Comparison of ENCODE assay signal across 9 mouse cellular contexts in genomic region chr9:47856311-47856710, GRCm38 (mm10).
DNase-seq lines count a peak whose midpoint lies in the region; ATAC-seq and TF ChIP-seq lines count a peak whose summit lies in the region.
"Had no signal": no experiment of that assay in that cellular context is flagged by ENCODE, and none has a peak within 500 bp of the region (broad histone marks: within the 10 kb centered on the region; RNA-seq: fewer than 3 reads in every experiment).

No protein-coding gene starts in this region.

- peak; percentile 60; the same call in 1 of the 2 replicates for ATAC-seq in kidney, embryonic 14.5 days (ENCODE audit: low FRiP score, low TSS enrichment)

- DNase-seq in adrenal gland, postnatal 14 days = peak; percentile 34
- no peak for DNase-seq in adrenal gland, postnatal 25 days
- peak in 1 of 2 experiments; percentile 25 for DNase-seq in layer of hippocampus, adult 2 months (ENCODE audit: low spot score in 2 of 2)
- DNase-seq in layer of hippocampus, postnatal 36 days = no peak
- DNase-seq in CH12.LX (ENCODE audit: extremely low read depth) = peak; percentile 18
- no peak for DNase-seq in ovary, adult 18-20 months (ENCODE audit: low spot score)
- no peak for DNase-seq in urinary bladder, postnatal 36 days (ENCODE audit: low spot score in 2 of 2)

- no peaks in the 10 kb centered on the region for H3K27me3 ChIP-seq in CH12.LX (replicated peaks)
- no peaks in the 10 kb centered on the region for H3K27me3 ChIP-seq in kidney, embryonic 14.5 days (ENCODE audit: control insufficient read depth, insufficient read depth, low read length)
- H3K27me3 ChIP-seq: hindbrain, embryonic 15.5 days had no signal

- no peaks in the 10 kb centered on the region for H3K79me2 ChIP-seq in CH12.LX (replicated peaks; ENCODE audit: control insufficient read depth, extremely low read depth, insufficient read depth, poor library complexity, severe bottlenecking)

- H3K9ac ChIP-seq in CH12.LX (ENCODE audit: insufficient read depth, low read depth) = no peak overlapping the region
- no peak overlapping the region for H3K9ac ChIP-seq in kidney, embryonic 14.5 days (ENCODE audit: low read depth, low read length)
- H3K9ac ChIP-seq: hindbrain, embryonic 15.5 days had no signal

- H3K4me3 ChIP-seq in layer of hippocampus, adult 2 months = no peak overlapping the region
- no peak overlapping the region for H3K4me3 ChIP-seq in CH12.LX (replicated peaks in 1 of 3; ENCODE audit: low read depth in 2 of 3, low read length in 2 of 3, poor library complexity in 1 of 3)
- no peak overlapping the region for H3K4me3 ChIP-seq in kidney, embryonic 14.5 days (ENCODE audit: low read length)
- H3K4me3 ChIP-seq: hindbrain, embryonic 15.5 days had no signal

- H3K36me3 ChIP-seq in CH12.LX (replicated peaks in 1 of 2; ENCODE audit: control insufficient read depth in 1 of 2, insufficient read depth in 1 of 2, low read length in 1 of 2) = no peaks in the 10 kb centered on the region
- no peaks in the 10 kb centered on the region for H3K36me3 ChIP-seq in kidney, embryonic 14.5 days (ENCODE audit: control insufficient read depth, insufficient read depth, low read length)

- no peak; the same call in 1 of the 2 replicates for TF ChIP-seq RAD21 in CH12.LX (IDR thresholded peaks at IDR 0.05; ENCODE audit: low read depth, low read length)

- in situ Hi-C loops in CH12.LX (cut with MboI; ENCODE audit: low pct_ligation_motif_present, low pct_unique_long_range_greater_than_20kb, low sequenced_read_pairs) = no loop called here

- H3K27ac ChIP-seq in layer of hippocampus, adult 2 months = no peak overlapping the region
- H3K27ac ChIP-seq in CH12.LX (ENCODE audit: insufficient read depth, low read depth) = no peak overlapping the region
- no peak overlapping the region for H3K27ac ChIP-seq in kidney, embryonic 14.5 days (ENCODE audit: low read depth, low read length)
- H3K27ac ChIP-seq: hindbrain, embryonic 15.5 days had no signal

- TF ChIP-seq POLR2A in CH12.LX (IDR thresholded peaks at IDR 0.05; ENCODE audit: low read depth, low read length) = no peak

- 67% methylated on average over 8 of the region's 8 CpGs for WGBS in kidney, embryonic 14.5 days

- H3K4me2 ChIP-seq in CH12.LX (ENCODE audit: insufficient read depth, low read depth, poor library complexity, severe bottlenecking) = no peak overlapping the region
- no peak overlapping the region for H3K4me2 ChIP-seq in kidney, embryonic 14.5 days (replicated peaks; ENCODE audit: low read depth, low read length)
- H3K4me2 ChIP-seq: hindbrain, embryonic 15.5 days had no signal

- peaks cover 46% of the 10 kb centered on the region for H3K9me3 ChIP-seq in CH12.LX (replicated peaks; ENCODE audit: low read length)
- no peaks in the 10 kb centered on the region for H3K9me3 ChIP-seq in kidney, embryonic 14.5 days (ENCODE audit: control insufficient read depth, low read length)
- H3K9me3 ChIP-seq: hindbrain, embryonic 15.5 days had no signal

- dilution Hi-C loops in CH12.LX (cut with MboI; ENCODE audit: extremely low pct_ligation_motif_present, extremely low pct_unique_long_range_greater_than_20kb, low sequenced_read_pairs) = no loop called here

- TF ChIP-seq EP300 in CH12.LX (IDR thresholded peaks at IDR 0.05; ENCODE audit: low read length) = no peak

- TF ChIP-seq CTCF in layer of hippocampus, adult 2 months (conservative IDR thresholded peaks at IDR 0.05) = peak; percentile 82
- peak; percentile 32 to 41; a peak in 3 of 4 replicates for TF ChIP-seq CTCF in CH12.LX (conservative IDR thresholded peaks at IDR 0.05 in 1 of 2, IDR thresholded peaks at IDR 0.05 in 1 of 2; ENCODE audit: low read depth in 2 of 2, low read length in 2 of 2)

- H3K4me1 ChIP-seq in CH12.LX (ENCODE audit: control insufficient read depth in 1 of 2, insufficient read depth in 2 of 2) = peaks cover 0 to 14% of the 10 kb centered on the region in 2 experiments; a peak in 1 of 4 replicates
- peaks cover 13% of the 10 kb centered on the region; the same call in 1 of the 2 replicates for H3K4me1 ChIP-seq in kidney, embryonic 14.5 days (ENCODE audit: control insufficient read depth, insufficient read depth, low read length)

TF ChIP-seq in CH12.LX, 34 proteins besides CTCF, POLR2A, EP300 and RAD21:
- TF ChIP-seq SIN3A (IDR thresholded peaks at IDR 0.05; ENCODE audit: low read length) (no peak), ELF1 (IDR thresholded peaks at IDR 0.05; ENCODE audit: low read depth, low read length) (no peak), RCOR1 (conservative IDR thresholded peaks at IDR 0.05; ENCODE audit: low read depth, low read length) (no peak), ETS1 (conservative IDR thresholded peaks at IDR 0.05; ENCODE audit: low read depth, low read length) (no peak), IRF4 (IDR thresholded peaks at IDR 0.05; ENCODE audit: low read depth, low read length) (no peak), MAFK (IDR thresholded peaks at IDR 0.05; ENCODE audit: insufficient replicate concordance, low read length) (no peak), MAZ (IDR thresholded peaks at IDR 0.05; ENCODE audit: low read depth, low read length) (no peak), POLR2AphosphoS2 (IDR thresholded peaks at IDR 0.05; ENCODE audit: low read depth, low read length) (no peak), TBP (conservative IDR thresholded peaks at IDR 0.05; ENCODE audit: low read depth, low read length) (no peak), ZMIZ1 (IDR thresholded peaks at IDR 0.05; ENCODE audit: low read depth, low read length) (no peak), KAT2A (IDR thresholded peaks at IDR 0.05; ENCODE audit: insufficient replicate concordance, low read length) (no peak), USF1 (IDR thresholded peaks at IDR 0.05; ENCODE audit: low read depth, low read length) (no peak), PAX5 (IDR thresholded peaks at IDR 0.05; ENCODE audit: low read length) (no peak), HCFC1 (IDR thresholded peaks at IDR 0.05; ENCODE audit: low read depth, low read length) (no peak)

Comparison
In these comparisons a context has a peak if more than half of its experiments do, and no peak if none do; other contexts are left out.
1. DNase-seq: peak in adrenal gland, postnatal 14 days (single experiment) and CH12.LX (single experiment); none in adrenal gland, postnatal 25 days (single experiment), layer of hippocampus, postnatal 36 days (0 of 2), ovary, adult 18-20 months (single experiment) and urinary bladder, postnatal 36 days (0 of 2).